Mouse (Mus musculus) E14TG2a.4 (cell line): ENCODE measurements around the gene Fam3a.

Source experiments
- H3K27me3 ChIP-seq: 2 replicates; pipeline ENCODE4 v1.6.1; 2014; ENCODE audit warnings: low read length, control low read depth; ENCODE audit not compliant: insufficient read depth
- H3K36me3 ChIP-seq: 2 replicates; pipeline ENCODE4 v1.6.1; 2014; ENCODE audit warnings: low read length, control low read depth; ENCODE audit not compliant: insufficient read depth
- H3K4me1 ChIP-seq: replicated peaks from 2 replicates; pipeline ENCODE4 v1.6.1; 2014; ENCODE audit warnings: low read depth, low read length, control low read depth
- H3K4me3 ChIP-seq: replicated peaks from 2 replicates; pipeline ENCODE4 v1.5.1; 2014; ENCODE audit warnings: mild to moderate bottlenecking, low read length
- H3K9me3 ChIP-seq: 2 replicates; pipeline ENCODE4 v1.6.1; 2014; ENCODE audit warnings: low read length, control low read depth
- CTCF ChIP-seq: conservative IDR thresholded peaks from 2 replicates; pipeline ENCODE4 v1.5.1; 2014; ENCODE audit warnings: low read length
- NANOG ChIP-seq: IDR thresholded peaks from 2 replicates; pipeline ENCODE4 v1.6.1; 2014; ENCODE audit warnings: borderline replicate concordance, low read length, mixed read lengths
- POU5F1 ChIP-seq: IDR thresholded peaks from 2 replicates; pipeline ENCODE4 v1.6.1; 2014; ENCODE audit warnings: low read length, borderline replicate concordance

Gene Fam3a

GRCm38 (mm10) chrX:74353467-74353770, 39.7 kb downstream of the Fam3a start, which contains the start of gene Lage3:
TSS of gene Lage3 (minus strand) at chrX:74353618.
- Histone ChIP-seq H3K4me3 (peak within 1 kb of the TSS; percentile 84), H3K27me3 (no peaks in the 10 kb centered on the region), H3K4me1 (no peaks in the 10 kb centered on the region), H3K9me3 (no peaks in the 10 kb centered on the region), H3K36me3 (0 out of 2 replicates have a peak, but pooled peaks cover 4% of the 10 kb centered on the region)
- TF ChIP-seq POU5F1 = no peak
- TF ChIP-seq NANOG = no peak
- TF ChIP-seq CTCF = no peak

GRCm38 (mm10) chrX:74352645-74353466, 40.2 kb downstream of the Fam3a start:
- no peaks in the 10 kb centered on the region for H3K27me3 ChIP-seq
- H3K4me1 ChIP-seq = no peaks in the 10 kb centered on the region
- no peak for TF ChIP-seq NANOG
- TF ChIP-seq POU5F1 = no peak
- TF ChIP-seq CTCF = no peak
- H3K9me3 ChIP-seq = no peaks in the 10 kb centered on the region
- 0 out of 2 replicates have a peak, but pooled peaks cover 8% of the 10 kb centered on the region for H3K36me3 ChIP-seq
- H3K4me3 ChIP-seq = peak overlapping the region; percentile 84
